Mouse (Mus musculus) kidney, adult 2 months (tissue): ENCODE results near the gene Rufy1. TPM values are rescaled to one million over a fixed set of nuclear protein-coding genes. Genes with fewer than 3 reads are reported as not detected.

ENCODE experiments used
- DNase-seq: peaks from one replicate; pipeline ENCODE4 v3.0.0; 2021
- H3K27ac ChIP-seq: fragments of 200-500 bp; 2 replicates; pipeline ENCODE4 v1.5.1; 2012; ENCODE audit warnings: low read depth, low read length, control low read depth, inconsistent platforms; ENCODE audit not compliant: insufficient read depth
- H3K27me3 ChIP-seq: fragments of 200-500 bp; replicated peaks from 2 replicates; pipeline ENCODE4 v1.6.1; 2012; ENCODE audit warnings: mild to moderate bottlenecking, moderate library complexity, low read length, inconsistent platforms; ENCODE audit not compliant: control insufficient read depth, insufficient read depth
- H3K36me3 ChIP-seq: fragments of 200-500 bp; 2 replicates; pipeline ENCODE4 v1.6.1; 2012; ENCODE audit warnings: mild to moderate bottlenecking, moderate library complexity, low read length, inconsistent platforms; ENCODE audit not compliant: control insufficient read depth, insufficient read depth
- H3K4me1 ChIP-seq: fragments of 200-500 bp; 2 replicates; pipeline ENCODE4 v1.6.1; 2011; ENCODE audit warnings: low read length; ENCODE audit not compliant: control insufficient read depth, insufficient read depth
- H3K4me3 ChIP-seq: fragments of 200-500 bp; 2 replicates; pipeline ENCODE4 v1.5.1; 2011; ENCODE audit warnings: mild to moderate bottlenecking, low read depth, low read length, control low read depth; ENCODE audit not compliant: insufficient read depth
- CTCF ChIP-seq: fragments of 200-500 bp; conservative IDR thresholded peaks from 2 replicates; pipeline ENCODE4 v1.5.1; 2011; ENCODE audit warnings: low read depth, mild to moderate bottlenecking, control low read depth, low read length, moderate library complexity, mixed read lengths; ENCODE audit not compliant: insufficient read depth, insufficient read length
- POLR2A ChIP-seq: fragments of 200-500 bp; IDR thresholded peaks from one replicate; pipeline ENCODE4 v1.6.1; 2011; ENCODE audit warnings: low read depth, low read length, control low read depth
- WGBS: fragments of 180-500 bp; shearing (Covaris S2); methylation state at CpG from one replicate; pipeline ENCODE4 v1.1.7; 2018; 5-methylcytosine and 5-hydroxymethylcytosine counted together
- polyA plus RNA-seq: library from polyadenylated mRNA; depleted of rRNA; stranded (reverse); fragments of >200 nt; gene quantifications from 2 replicates; pipeline ENCODE4 v1.2.3, GENCODE M21; 2012; rRNA removed

Gene Rufy1
- polyA plus RNA-seq = 27.7 and 30.4 TPM in 2 replicates

- DNase-seq = peak; percentile 92
- WGBS = under 1% methylated on average over 90 of the region's 90 CpGs
- Histone ChIP-seq H3K27ac (peak within 1 kb of the TSS; percentile 100), H3K4me1 (peaks cover 7% of the 10 kb centered on the region; the same call in 1 of the 2 replicates), H3K27me3 (no peaks in the 10 kb centered on the region), H3K36me3 (no peaks in the 10 kb centered on the region), H3K4me3 (peak within 1 kb of the TSS; percentile 91)
- TF ChIP-seq POLR2A (no peak), CTCF (no peak)
These were observed at the start of gene Rufy1 for GRCm38 (mm10) chr11:50430277-50431133. Rufy1 (minus strand) TSS chr11:50431125.

GRCm38 (mm10) chr11:50478072-50478471 lies 47.1 kb upstream of the Rufy1 start:
- Histone ChIP-seq H3K4me1 (no peaks in the 10 kb centered on the region), H3K4me3 (no peak overlapping the region), H3K27ac (no peak overlapping the region), H3K36me3 (no peaks in the 10 kb centered on the region), H3K27me3 (no peaks in the 10 kb centered on the region)
- no peak for TF ChIP-seq CTCF
- no peak for TF ChIP-seq POLR2A
- no peak for DNase-seq
- 85% methylated on average over 2 of the region's 2 CpGs for whole genome bisulfite sequencing

- Histone ChIP-seq H3K27ac (no peak overlapping the region), H3K27me3 (no peaks in the 10 kb centered on the region), H3K4me1 (no peaks in the 10 kb centered on the region), H3K36me3 (no peaks in the 10 kb centered on the region), H3K4me3 (no peak overlapping the region)
- 75% methylated on average over 11 of the region's 11 CpGs for WGBS
- DNase-seq = no peak
- TF ChIP-seq POLR2A (no peak), CTCF (no peak)
These were observed 46.7 kb upstream of the Rufy1 start for GRCm38 (mm10) chr11:50477486-50478070.

GRCm38 (mm10) chr11:50476971-50477370 lies 46.0 kb upstream of the Rufy1 start:
- WGBS = 18% methylated on average over 6 of the region's 6 CpGs
- TF ChIP-seq POLR2A = no peak
- DNase-seq = peak; percentile 14
- H3K27ac ChIP-seq = no peak overlapping the region
- H3K27me3 ChIP-seq = no peaks in the 10 kb centered on the region
- H3K36me3 ChIP-seq = no peaks in the 10 kb centered on the region
- H3K4me1 ChIP-seq = no peaks in the 10 kb centered on the region
- no peak overlapping the region for H3K4me3 ChIP-seq

- H3K27me3 ChIP-seq = no peaks in the 10 kb centered on the region
- H3K4me1 ChIP-seq = no peaks in the 10 kb centered on the region
- H3K4me3 ChIP-seq = no peak overlapping the region
- DNase-seq = no peak
- WGBS = 68% methylated on average over 1 of the region's 1 CpGs
- no peaks in the 10 kb centered on the region for H3K36me3 ChIP-seq
- TF ChIP-seq CTCF (no peak), POLR2A (no peak)
- no peak overlapping the region for H3K27ac ChIP-seq
These were observed 43.0 kb upstream of the Rufy1 start for GRCm38 (mm10) chr11:50473933-50474332.

- no peak for DNase-seq
- 92% methylated on average over 11 of the region's 11 CpGs for WGBS
- H3K27me3 ChIP-seq = no peaks in the 10 kb centered on the region
- no peaks in the 10 kb centered on the region for H3K4me1 ChIP-seq
- H3K36me3 ChIP-seq = no peaks in the 10 kb centered on the region
- TF ChIP-seq CTCF (no peak), POLR2A (no peak)
- H3K27ac ChIP-seq = no peak overlapping the region
- no peak overlapping the region for H3K4me3 ChIP-seq
These were observed 41.4 kb upstream of the Rufy1 start for GRCm38 (mm10) chr11:50472161-50472939.

- DNase-seq = no peak
- WGBS = 77% methylated on average over 7 of the region's 7 CpGs
These were observed 30.6 kb upstream of the Rufy1 start for GRCm38 (mm10) chr11:50461481-50461880.

More at GRCm38 (mm10) chr11:50461481-50461880, 30.6 kb upstream of the Rufy1 start:
- no peak overlapping the region for H3K27ac ChIP-seq
- H3K4me1 ChIP-seq = no peaks in the 10 kb centered on the region
- no peaks in the 10 kb centered on the region for H3K36me3 ChIP-seq
- H3K4me3 ChIP-seq = no peak overlapping the region
- TF ChIP-seq CTCF = no peak
- no peak for TF ChIP-seq POLR2A
- H3K27me3 ChIP-seq = no peaks in the 10 kb centered on the region
